Mouse (Mus musculus) erythroblast, embryonic 14.5 days (primary cell): ENCODE data around the gene Fam3c. TPM values are rescaled to one million over a fixed set of nuclear protein-coding genes. Genes with fewer than 3 reads are reported as not detected.

ENCODE experiments used
- H3K27me3 ChIP-seq: 2 replicates; pipeline ENCODE4 v1.6.1; 2012; ENCODE audit warnings: inconsistent platforms; ENCODE audit not compliant: control insufficient read depth
- H3K36me3 ChIP-seq: 2 replicates; pipeline ENCODE4 v1.6.1; 2012; ENCODE audit warnings: mild to moderate bottlenecking, inconsistent platforms; ENCODE audit not compliant: control insufficient read depth
- H3K4me1 ChIP-seq: 2 replicates; pipeline ENCODE4 v1.6.1; 2012; ENCODE audit warnings: inconsistent platforms; ENCODE audit not compliant: control insufficient read depth
- H3K4me3 ChIP-seq: replicated peaks from 2 replicates; pipeline ENCODE3; 2012; ENCODE audit warnings: moderate library complexity, mild to moderate bottlenecking, inconsistent platforms
- H3K9me3 ChIP-seq: 2 replicates; pipeline ENCODE4 v1.6.1; 2012; ENCODE audit warnings: low read length, inconsistent platforms, mixed read lengths; ENCODE audit not compliant: control insufficient read depth
- GATA1 ChIP-seq: IDR thresholded peaks from 2 replicates; pipeline ENCODE4 v1.6.1; 2012; ENCODE audit warnings: low read length, inconsistent platforms, mixed read lengths
- TAL1 ChIP-seq: IDR thresholded peaks from 3 replicates; pipeline ENCODE4 v1.6.1; 2012; ENCODE audit warnings: low read length, inconsistent platforms, mixed read lengths
- polyA plus RNA-seq: library from polyadenylated mRNA; stranded (reverse); fragments of >175 nt; gene quantifications from 2 replicates; pipeline ENCODE4 v1.2.3, GENCODE M21; 2012

Fam3c gene
- polyA plus RNA-seq, 1 experiment = 0.14 TPM

GRCm38 (mm10) chr6:22289461-22290021, 66.5 kb downstream of the Fam3c start:
- H3K27me3 ChIP-seq = peaks cover 44% of the 10 kb centered on the region
- H3K36me3 ChIP-seq = no peaks in the 10 kb centered on the region
- TF ChIP-seq TAL1 (no peak), GATA1 (no peak)
- H3K4me1 ChIP-seq = no peaks in the 10 kb centered on the region
- H3K9me3 ChIP-seq = no peaks in the 10 kb centered on the region
- no peak overlapping the region for H3K4me3 ChIP-seq

GRCm38 (mm10) chr6:22288737-22289460, 67.1 kb downstream of the Fam3c start:
- no peaks in the 10 kb centered on the region for H3K36me3 ChIP-seq
- H3K4me1 ChIP-seq = no peaks in the 10 kb centered on the region
- TF ChIP-seq TAL1 (no peak), GATA1 (no peak)

GRCm38 (mm10) chr6:22288004-22288736, 67.9 kb downstream of the Fam3c start, which contains the start of gene Wnt16:
Wnt16 (plus strand) TSS chr6:22288227.
- Histone ChIP-seq H3K4me1 (no peaks in the 10 kb centered on the region), H3K36me3 (no peaks in the 10 kb centered on the region), H3K27me3 (peaks cover 44% of the 10 kb centered on the region), H3K4me3 (no peak within 1 kb of the TSS), H3K9me3 (no peaks in the 10 kb centered on the region)
- TF ChIP-seq GATA1 = no peak
- TF ChIP-seq TAL1 = no peak

More at GRCm38 (mm10) chr6:22288737-22289460, 67.1 kb downstream of the Fam3c start:
- Histone ChIP-seq H3K27me3 (peaks cover 44% of the 10 kb centered on the region), H3K4me3 (no peak overlapping the region), H3K9me3 (no peaks in the 10 kb centered on the region)

- Histone ChIP-seq H3K4me1 (no peaks in the 10 kb centered on the region), H3K36me3 (no peaks in the 10 kb centered on the region), H3K4me3 (no peak overlapping the region), H3K9me3 (no peaks in the 10 kb centered on the region), H3K27me3 (peaks cover 9% of the 10 kb centered on the region; the same call in 1 of the 2 replicates)
- TF ChIP-seq TAL1 (no peak), GATA1 (no peak)
Measured at GRCm38 (mm10) chr6:22282405-22282804, 73.6 kb downstream of the Fam3c start.

GRCm38 (mm10) chr6:22280217-22280861, 75.7 kb downstream of the Fam3c start:
- no peak overlapping the region for H3K4me3 ChIP-seq

GRCm38 (mm10) chr6:22277941-22278340, 78.1 kb downstream of the Fam3c start:
- H3K9me3 ChIP-seq = no peaks in the 10 kb centered on the region
- no peak overlapping the region for H3K4me3 ChIP-seq
- no peaks in the 10 kb centered on the region for H3K27me3 ChIP-seq
- TF ChIP-seq TAL1 (no peak), GATA1 (no peak)
- no peaks in the 10 kb centered on the region for H3K4me1 ChIP-seq
- no peaks in the 10 kb centered on the region for H3K36me3 ChIP-seq

More at GRCm38 (mm10) chr6:22280217-22280861, 75.7 kb downstream of the Fam3c start:
- TF ChIP-seq TAL1 = no peak
- TF ChIP-seq GATA1 = no peak
- H3K27me3 ChIP-seq = no peaks in the 10 kb centered on the region
- no peaks in the 10 kb centered on the region for H3K9me3 ChIP-seq
- H3K4me1 ChIP-seq = no peaks in the 10 kb centered on the region
- H3K36me3 ChIP-seq = no peaks in the 10 kb centered on the region

GRCm38 (mm10) chr6:22269840-22270521, 86.1 kb downstream of the Fam3c start:
- TF ChIP-seq GATA1 = no peak
- no peak for TF ChIP-seq TAL1
- Histone ChIP-seq H3K4me3 (no peak overlapping the region), H3K4me1 (no peaks in the 10 kb centered on the region), H3K9me3 (no peaks in the 10 kb centered on the region), H3K36me3 (no peaks in the 10 kb centered on the region), H3K27me3 (no peaks in the 10 kb centered on the region)

GRCm38 (mm10) chr6:22268677-22269076, 87.4 kb downstream of the Fam3c start:
- H3K4me1 ChIP-seq = no peaks in the 10 kb centered on the region
- H3K36me3 ChIP-seq = no peaks in the 10 kb centered on the region
- no peak overlapping the region for H3K4me3 ChIP-seq
- H3K27me3 ChIP-seq = no peaks in the 10 kb centered on the region
- no peaks in the 10 kb centered on the region for H3K9me3 ChIP-seq
- TF ChIP-seq GATA1 = no peak
- no peak for TF ChIP-seq TAL1
